Mouse (Mus musculus): ENCODE results near the gene Taok3. TPM values are rescaled to one million over a fixed set of nuclear protein-coding genes. Genes with fewer than 3 reads are reported as not detected.

Taok3 gene
- total RNA-seq (2021) = 1 to 10 TPM; 4.6 to 6.8 TPM
- long read RNA-seq, experiment 1 = 0 reads
- long read RNA-seq, experiment 2 = 0 reads

GRCm38 (mm10) chr5:117119777-117120488, at the start of gene Taok3:
Gene Taok3, plus strand, starts transcription at chr5:117120129.
- peak; percentile 99 for DNase-seq
- Histone ChIP-seq H3K27ac (peak within 1 kb of the TSS; percentile 91), H3K4me3 (peak within 1 kb of the TSS; percentile 97)
- intact Hi-C loops (cut with DNase I) = loop anchor here (5.0 to 10.0 kb wide), 6 partner anchors 37 to 372 kb away; partner anchors contain the start of genes Pebp1 and Rfc5
- peak; percentile 15; the same call in 1 of the 2 replicates for TF ChIP-seq CTCF (IDR thresholded peaks at IDR 0.05)

- Histone ChIP-seq H3K4me3 (no peak overlapping the region), H3K27ac (no peak overlapping the region)
- no peak for DNase-seq
- TF ChIP-seq CTCF (IDR thresholded peaks at IDR 0.05) = no peak
- intact Hi-C loops (cut with DNase I) = no loop called here
These were observed 32.2 kb upstream of the Taok3 start for GRCm38 (mm10) chr5:117087718-117088117.

- Histone ChIP-seq H3K4me3 (no peak overlapping the region), H3K27ac (no peak overlapping the region)
- intact Hi-C loops (cut with DNase I) = no loop called here
- DNase-seq = no peak
- TF ChIP-seq CTCF (IDR thresholded peaks at IDR 0.05) = no peak
These were observed 30.8 kb upstream of the Taok3 start for GRCm38 (mm10) chr5:117089147-117089546.

- intact Hi-C loops (cut with DNase I) = no loop called here
- Histone ChIP-seq H3K27ac (no peak overlapping the region), H3K4me3 (no peak overlapping the region)
- no peak for DNase-seq
- no peak for TF ChIP-seq CTCF (IDR thresholded peaks at IDR 0.05)
These were observed 30.1 kb upstream of the Taok3 start for GRCm38 (mm10) chr5:117089786-117090185.

GRCm38 (mm10) chr5:117094431-117094830, 25.5 kb upstream of the Taok3 start:
- TF ChIP-seq CTCF (IDR thresholded peaks at IDR 0.05) = peak; percentile 65
- Histone ChIP-seq H3K4me3 (no peak overlapping the region), H3K27ac (no peak overlapping the region)
- peak; percentile 67 for DNase-seq
- intact Hi-C loops (cut with DNase I) = no loop called here

- DNase-seq = peak; percentile 43
- peak; percentile 89 for TF ChIP-seq CTCF (IDR thresholded peaks at IDR 0.05)
- H3K4me3 ChIP-seq = no peak overlapping the region
- no peak overlapping the region for H3K27ac ChIP-seq
- intact Hi-C loops (cut with DNase I) = no loop called here
These were observed 23.2 kb upstream of the Taok3 start for GRCm38 (mm10) chr5:117096716-117097115.

- peak; percentile 6 for DNase-seq
- no peak overlapping the region for H3K27ac ChIP-seq
- intact Hi-C loops (cut with DNase I) = no loop called here
- no peak for TF ChIP-seq CTCF (IDR thresholded peaks at IDR 0.05)
- H3K4me3 ChIP-seq = no peak overlapping the region
These were observed 20.9 kb upstream of the Taok3 start for GRCm38 (mm10) chr5:117099008-117099407.

GRCm38 (mm10) chr5:117099742-117100141, 20.2 kb upstream of the Taok3 start:
- H3K4me3 ChIP-seq = no peak overlapping the region
- intact Hi-C loops (cut with DNase I) = no loop called here
- peak; percentile 15; the same call in 1 of the 2 replicates for TF ChIP-seq CTCF (IDR thresholded peaks at IDR 0.05)
- H3K27ac ChIP-seq = no peak overlapping the region
- peak; percentile 9 for DNase-seq

GRCm38 (mm10) chr5:117103194-117103929, 16.6 kb upstream of the Taok3 start:
- Histone ChIP-seq H3K4me3 (no peak overlapping the region), H3K27ac (no peak overlapping the region)
- peak; percentile 15 for DNase-seq
- intact Hi-C loops (cut with DNase I) = no loop called here
- TF ChIP-seq CTCF (IDR thresholded peaks at IDR 0.05) = no peak

- H3K4me3 ChIP-seq = no peak overlapping the region
- H3K27ac ChIP-seq = no peak overlapping the region
- peak; percentile 3 for DNase-seq
- TF ChIP-seq CTCF (IDR thresholded peaks at IDR 0.05) = no peak
- intact Hi-C loops (cut with DNase I) = no loop called here
These were observed 15.6 kb upstream of the Taok3 start for GRCm38 (mm10) chr5:117104329-117104728.

- no peak for TF ChIP-seq CTCF (IDR thresholded peaks at IDR 0.05)
- intact Hi-C loops (cut with DNase I) = no loop called here
- Histone ChIP-seq H3K4me3 (no peak overlapping the region), H3K27ac (no peak overlapping the region)
- DNase-seq = no peak
These were observed 14.2 kb upstream of the Taok3 start for GRCm38 (mm10) chr5:117105761-117106160.

GRCm38 (mm10) chr5:117108292-117108691, 11.6 kb upstream of the Taok3 start:
- TF ChIP-seq CTCF (IDR thresholded peaks at IDR 0.05) = no peak
- intact Hi-C loops (cut with DNase I) = no loop called here
- no peak overlapping the region for H3K27ac ChIP-seq
- H3K4me3 ChIP-seq = no peak overlapping the region
- no peak for DNase-seq

- intact Hi-C loops (cut with DNase I) = no loop called here
- TF ChIP-seq CTCF (IDR thresholded peaks at IDR 0.05) = no peak
- DNase-seq = no peak
These were observed 11.2 kb upstream of the Taok3 start for GRCm38 (mm10) chr5:117108731-117109130.

More at GRCm38 (mm10) chr5:117108731-117109130, 11.2 kb upstream of the Taok3 start:
- Histone ChIP-seq H3K27ac (no peak overlapping the region), H3K4me3 (no peak overlapping the region)
